Mouse (Mus musculus): Measurements from ENCODE around the gene Oas1f.

DNA sequence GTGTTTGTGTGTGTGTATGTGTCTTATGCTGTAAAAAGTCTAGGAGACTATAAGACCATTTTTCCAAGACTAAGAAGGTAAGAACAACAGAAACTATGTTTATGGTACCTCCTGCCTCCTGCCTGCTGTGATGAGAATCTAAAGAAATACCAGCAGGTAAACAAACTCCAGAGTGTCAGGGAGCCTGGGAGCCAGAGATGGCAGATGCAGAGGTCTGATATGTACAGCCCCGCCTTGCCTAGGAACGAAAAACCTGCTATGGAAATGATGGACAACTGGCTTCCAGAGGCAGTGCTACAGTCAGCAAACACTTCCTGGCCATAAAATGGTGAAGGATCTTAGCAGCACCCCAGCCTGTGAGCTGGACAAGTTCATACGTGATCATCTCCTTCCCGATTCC, at the start of gene Oas1f:
- no peak for TF ChIP-seq CTCF (IDR thresholded peaks at IDR 0.05; ENCODE audit: control insufficient read depth, insufficient read depth, insufficient read length)
- TF ChIP-seq FOSL1 (IDR thresholded peaks at IDR 0.05; ENCODE audit: insufficient read depth, low read length, poor library complexity, severe bottlenecking) = no peak
- TF ChIP-seq MAX (IDR thresholded peaks at IDR 0.05) = no peak
- TF ChIP-seq MYOD1 (IDR thresholded peaks at IDR 0.05; ENCODE audit: control insufficient read depth, insufficient read length, low read depth) = no peak
- TF ChIP-seq MYOG (IDR thresholded peaks at IDR 0.05; ENCODE audit: control insufficient read depth, extremely low read depth, insufficient read length) = no peak
